Mouse (Mus musculus) mesoderm, embryonic 11.5 days (tissue): ENCODE measurements around the gene Shisa8.

ENCODE experiments used
- DNase-seq: peaks from one replicate; pipeline ENCODE4 v3.0.0-alpha.2; 2012; ENCODE audit warnings: low read depth, low spot score

Gene Shisa8

GRCm38 (mm10) chr15:82203611-82204351, 8.8 kb downstream of the Shisa8 start:
- DNase-seq = no peak

GRCm38 (mm10) chr15:82203090-82203489, 9.5 kb downstream of the Shisa8 start:
- no peak for DNase-seq

- no peak for DNase-seq
Measured at GRCm38 (mm10) chr15:82202086-82202485, 10.5 kb downstream of the Shisa8 start.

DNA sequence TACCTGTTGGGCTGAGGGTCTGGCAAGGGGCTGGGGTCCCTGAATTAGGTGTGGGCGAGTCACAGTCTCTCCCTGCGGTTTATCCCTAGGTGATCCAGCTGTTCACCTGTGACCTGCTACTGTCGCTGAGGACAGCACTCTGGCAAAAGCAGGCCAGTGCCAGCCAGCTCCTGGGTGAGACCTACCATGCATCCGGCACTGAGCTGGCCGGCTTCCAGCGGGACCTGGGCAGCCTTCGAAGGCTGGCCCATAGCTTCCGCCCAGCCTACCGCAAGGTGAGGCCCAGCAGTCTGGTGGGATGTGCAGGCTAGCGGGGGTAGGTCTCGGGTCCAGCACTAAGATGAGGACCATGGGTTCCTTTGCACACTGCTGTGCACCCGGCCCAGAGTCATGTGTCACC, 13.1 kb downstream of the Shisa8 start:
- no peak for DNase-seq

DNA sequence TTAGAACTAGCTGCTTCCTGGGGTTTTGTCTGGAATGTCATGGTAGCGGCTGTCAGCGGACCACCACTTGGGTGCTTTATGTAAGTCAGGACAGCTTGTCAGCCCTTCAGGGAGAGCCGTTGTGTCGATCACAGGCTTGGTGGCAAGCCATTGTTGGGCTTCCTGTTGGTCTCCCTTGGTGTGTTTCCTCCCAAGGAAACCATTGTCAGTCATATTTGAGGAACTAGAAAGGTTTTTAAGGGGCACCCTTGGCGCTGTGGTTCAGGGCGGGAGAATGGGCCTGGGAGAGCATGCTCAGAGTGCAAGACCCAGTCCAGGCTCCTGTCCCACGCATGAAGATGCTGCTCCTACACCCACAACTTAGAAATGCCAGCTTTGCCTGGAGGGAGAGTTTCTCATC, 14.3 kb downstream of the Shisa8 start:
- no peak for DNase-seq

DNA sequence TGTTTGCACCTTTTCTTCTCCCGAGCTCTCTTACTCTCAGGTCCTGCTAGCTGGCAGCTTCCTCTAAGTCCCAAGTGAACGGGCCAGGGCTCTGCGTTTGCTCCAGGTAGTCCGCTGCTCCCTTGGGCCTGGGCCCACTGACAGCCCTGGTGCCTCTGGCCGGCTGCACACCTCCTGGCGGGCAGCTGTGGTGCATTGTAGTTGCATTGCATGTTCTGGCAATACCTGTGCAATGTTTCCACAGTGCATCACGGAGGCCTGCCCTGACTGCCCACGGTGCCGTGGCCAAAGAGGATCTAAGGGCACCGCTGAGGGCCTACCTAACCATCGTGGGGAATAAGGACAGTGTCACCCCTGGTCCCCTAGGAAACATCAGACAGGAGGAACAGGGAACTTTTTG, 14.7 kb downstream of the Shisa8 start:
- no peak for DNase-seq

DNA sequence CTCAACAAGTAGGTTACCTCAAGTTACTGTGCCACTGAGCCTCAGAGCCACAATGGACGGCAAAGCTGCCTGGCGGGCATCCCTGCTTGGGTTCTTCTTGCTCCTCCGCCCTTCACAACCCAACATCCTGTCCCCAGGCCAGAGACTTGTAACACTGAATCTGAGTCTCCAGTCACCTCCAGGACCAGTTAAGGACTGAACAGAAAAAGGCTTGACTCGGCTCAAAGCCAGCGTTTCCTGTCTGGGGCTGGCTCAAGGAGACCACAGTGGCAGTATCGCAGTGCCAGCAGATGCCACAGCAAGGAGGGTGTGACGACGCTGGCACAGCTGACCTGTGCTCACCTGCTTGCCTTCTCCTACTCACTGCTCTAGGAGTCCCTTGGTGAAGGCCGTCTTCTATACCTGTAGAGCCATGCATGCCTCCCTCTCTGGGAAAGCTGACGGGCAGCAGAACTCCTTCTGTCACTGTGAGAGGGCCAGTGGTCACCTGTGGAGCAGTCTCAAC, 15.3 kb downstream of the Shisa8 start:
- no peak for DNase-seq

- no peak for DNase-seq
Measured at GRCm38 (mm10) chr15:82196300-82196699, 16.3 kb downstream of the Shisa8 start.

- no peak for DNase-seq
Measured at GRCm38 (mm10) chr15:82192617-82193016, 20.0 kb downstream of the Shisa8 start.

DNA sequence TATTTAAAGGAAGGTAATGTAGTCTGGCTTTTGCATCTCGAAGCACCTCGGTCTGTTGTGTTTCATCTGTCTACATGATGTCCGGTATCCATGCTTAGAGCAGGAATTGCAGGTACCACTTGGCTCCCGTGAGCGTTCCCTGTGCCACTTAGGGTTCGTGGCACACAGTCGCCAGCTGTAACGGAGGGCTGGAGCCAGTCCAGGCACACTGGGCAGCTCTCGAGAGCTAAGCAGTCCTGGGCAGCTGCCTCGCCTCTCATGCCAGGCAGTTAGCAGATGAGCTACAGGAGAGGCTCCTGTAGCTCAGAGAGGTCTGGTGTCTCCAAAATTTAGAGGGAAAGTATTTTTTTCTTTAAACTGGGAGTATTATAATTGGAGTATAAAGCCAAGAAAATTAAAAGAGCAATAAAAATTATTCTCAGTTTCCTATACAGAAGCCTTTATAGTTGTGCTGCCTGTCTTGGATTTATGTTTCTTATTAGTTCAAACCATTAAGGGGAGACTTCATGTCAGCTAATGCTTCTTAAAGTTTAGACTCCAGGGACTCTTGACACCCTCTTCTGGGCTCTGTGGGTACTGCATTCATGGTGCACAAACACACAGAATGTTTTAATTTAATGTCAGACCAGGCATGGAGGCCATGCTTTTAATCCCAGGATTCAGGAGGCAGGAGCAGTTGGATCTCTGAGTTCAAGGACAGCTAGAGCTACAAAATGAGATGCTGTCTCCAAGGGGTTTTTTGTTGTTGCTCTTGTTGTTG, 24.0 kb downstream of the Shisa8 start:
- DNase-seq = peak; percentile 45

GRCm38 (mm10) chr15:82187924-82188323, 24.7 kb downstream of the Shisa8 start:
- DNase-seq = no peak

- no peak for DNase-seq
Measured at GRCm38 (mm10) chr15:82187401-82187800, 25.2 kb downstream of the Shisa8 start.

- DNase-seq = no peak
Measured at GRCm38 (mm10) chr15:82186931-82187330, 25.7 kb downstream of the Shisa8 start.

GRCm38 (mm10) chr15:82186131-82186530, 26.5 kb downstream of the Shisa8 start:
- no peak for DNase-seq

GRCm38 (mm10) chr15:82185062-82185783, 27.4 kb downstream of the Shisa8 start:
- no peak for DNase-seq

DNA sequence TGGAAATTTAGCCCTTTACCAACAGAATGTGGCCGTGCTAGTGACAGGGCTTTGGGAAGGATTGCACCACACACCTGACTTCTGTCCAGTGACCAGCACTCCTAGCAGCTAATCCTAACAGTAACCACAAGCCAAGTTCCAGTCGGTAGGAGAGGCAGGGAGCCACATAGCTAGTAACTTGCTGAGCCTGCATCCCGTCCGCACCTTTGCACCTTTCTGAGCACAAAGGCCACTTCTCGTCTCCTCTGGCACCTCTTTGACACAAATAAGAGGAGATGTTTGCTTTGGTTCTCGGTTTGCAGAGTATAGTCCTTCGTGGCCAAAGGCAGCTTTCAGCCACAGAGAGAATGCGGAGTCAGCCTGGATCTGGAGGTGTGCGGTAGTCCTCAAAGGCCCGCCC, 28.0 kb downstream of the Shisa8 start:
- no peak for DNase-seq

GRCm38 (mm10) chr15:82184183-82184582, 28.4 kb downstream of the Shisa8 start:
- DNase-seq = no peak

DNA sequence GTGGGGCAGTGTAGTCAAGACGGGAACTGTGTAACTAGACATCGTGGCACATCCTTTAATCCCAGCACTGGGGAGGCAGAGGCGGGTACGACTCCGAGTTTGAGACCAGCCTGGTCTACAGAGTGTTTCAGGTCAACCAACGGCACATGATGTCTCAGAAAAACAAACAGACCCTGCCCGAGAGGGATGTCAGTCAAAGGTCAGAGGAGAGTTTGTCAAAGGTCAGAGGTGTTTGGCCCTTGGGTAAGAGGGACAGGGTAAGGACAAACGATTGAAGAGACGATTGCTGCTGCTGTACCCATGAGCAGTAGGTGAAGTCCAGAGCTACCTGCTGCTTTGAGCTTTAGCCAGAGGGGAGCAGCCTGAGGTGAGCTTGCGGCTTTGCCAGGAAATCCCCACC, 29.0 kb downstream of the Shisa8 start:
- DNase-seq = no peak

GRCm38 (mm10) chr15:82182311-82182710, 30.3 kb downstream of the Shisa8 start:
- DNase-seq = no peak

DNA sequence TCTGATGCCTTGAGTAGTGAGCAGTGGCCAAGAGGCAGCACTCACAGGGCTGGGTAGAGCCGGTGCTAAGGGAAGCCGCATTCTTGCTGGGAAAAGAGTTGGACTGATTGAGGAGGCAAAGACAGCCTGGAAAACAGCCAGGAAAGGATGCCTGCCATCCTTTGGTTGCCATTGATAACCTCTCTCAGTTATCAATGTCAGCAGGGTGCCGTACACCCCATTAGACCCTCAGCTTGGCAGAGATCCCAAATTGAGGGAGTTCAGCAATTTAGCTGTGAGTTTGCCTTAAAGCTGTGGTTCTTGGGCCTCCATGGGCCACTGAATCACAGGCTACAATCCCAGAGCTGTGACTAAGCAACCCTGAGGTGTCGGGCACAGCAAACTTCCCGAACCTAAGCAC, 31.5 kb downstream of the Shisa8 start:
- no peak for DNase-seq

DNA sequence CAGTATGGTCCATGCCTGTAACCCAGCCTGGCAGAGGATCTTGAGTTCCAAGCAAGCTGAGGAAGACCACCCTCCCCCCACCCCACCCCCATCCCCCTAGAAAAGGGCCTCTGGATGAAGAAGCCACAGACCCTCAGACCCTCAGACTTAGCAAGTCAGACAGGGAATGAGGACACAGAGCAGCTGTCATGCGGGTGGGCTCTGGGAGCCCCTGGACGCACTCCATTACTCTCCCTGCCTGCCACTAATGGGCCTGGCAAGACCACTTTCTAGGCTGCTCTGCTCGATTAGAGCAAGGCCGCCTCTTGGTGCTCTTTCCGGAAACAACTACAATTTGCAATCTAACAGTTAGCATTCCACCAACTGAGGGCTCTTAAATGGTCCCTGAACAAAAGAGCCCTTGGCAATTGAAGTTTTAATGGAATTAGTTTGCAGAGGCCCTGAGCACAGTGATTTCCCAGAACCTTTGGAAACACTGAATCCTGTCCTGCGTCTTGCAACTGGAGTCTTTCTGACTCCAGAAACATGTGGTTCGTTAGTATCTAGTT, 34.8 kb downstream of the Shisa8 start:
- no peak for DNase-seq

DNA sequence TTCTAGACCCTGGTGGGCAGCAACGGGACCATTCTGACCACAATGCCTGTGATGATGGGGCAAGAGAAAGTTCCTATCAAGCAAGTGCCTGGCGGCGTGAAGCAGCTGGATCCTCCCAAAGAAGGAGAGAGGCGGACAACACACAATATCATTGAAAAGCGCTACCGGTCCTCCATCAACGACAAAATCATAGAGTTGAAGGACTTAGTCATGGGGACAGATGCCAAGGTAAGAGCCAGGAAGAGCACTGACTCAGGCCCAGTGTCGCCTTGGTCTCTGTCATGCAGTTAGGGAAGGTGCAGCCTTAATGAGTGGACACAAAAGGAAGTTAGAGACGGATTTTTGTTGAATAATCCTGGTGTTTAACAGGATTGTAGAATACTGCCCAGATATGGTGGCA, 37.5 kb downstream of the Shisa8 start:
- DNase-seq = no peak
